Mouse (Mus musculus) granulocyte monocyte progenitor cell, adult 5-6 weeks (primary cell): ENCODE measurements around the gene Fignl1. TPM values are rescaled to one million over a fixed set of nuclear protein-coding genes. Genes with fewer than 3 reads are reported as not detected.
A peak's percentile ranks its signal among the peaks of the same experiment; 100 is the strongest.

Experiments
- ATAC-seq: replicated peaks from 2 replicates; pipeline ENCODE4 v1.8.0; 2016; ENCODE audit warnings: mild to moderate bottlenecking, moderate TSS enrichment, inconsistent platforms; ENCODE audit not compliant: poor library complexity, severe bottlenecking
- total RNA-seq, 2 experiments: library from RNA; stranded (forward) in 1 of 2; stranded (reverse) in 1 of 2; fragments of 200-712, 200-1000 nt in 1 of 2; fragments of >200 nt in 1 of 2; fragmentation: Nextera tagmentation in 1 of 2; gene quantifications; 2 replicates each; pipeline ENCODE4 v1.2.3; 2014 to 2017

Fignl1 gene
- total RNA-seq, 2 experiments from 2014 or later, result 43.8 to 100 TPM

DNA sequence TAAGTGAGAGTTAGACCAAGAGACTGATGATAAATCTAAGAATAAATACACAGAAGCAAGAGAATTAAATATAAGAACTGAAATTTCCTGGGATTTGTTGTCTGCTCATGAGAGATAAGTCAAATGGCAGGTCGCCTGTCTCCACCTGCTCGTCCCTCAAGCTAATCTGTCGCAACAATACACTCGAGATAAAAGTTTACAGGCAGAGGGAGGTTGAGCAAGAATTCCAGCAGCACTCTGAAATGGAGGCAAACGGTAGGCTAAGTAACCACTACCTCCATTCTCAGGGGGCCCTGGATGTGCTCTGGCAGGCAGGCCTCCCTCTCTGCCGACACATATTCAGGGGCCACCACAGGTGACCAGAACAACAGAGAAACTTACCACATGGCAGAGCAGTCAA, 26.6 kb upstream of the Fignl1 start:
- ATAC-seq, result peak; percentile 74

DNA sequence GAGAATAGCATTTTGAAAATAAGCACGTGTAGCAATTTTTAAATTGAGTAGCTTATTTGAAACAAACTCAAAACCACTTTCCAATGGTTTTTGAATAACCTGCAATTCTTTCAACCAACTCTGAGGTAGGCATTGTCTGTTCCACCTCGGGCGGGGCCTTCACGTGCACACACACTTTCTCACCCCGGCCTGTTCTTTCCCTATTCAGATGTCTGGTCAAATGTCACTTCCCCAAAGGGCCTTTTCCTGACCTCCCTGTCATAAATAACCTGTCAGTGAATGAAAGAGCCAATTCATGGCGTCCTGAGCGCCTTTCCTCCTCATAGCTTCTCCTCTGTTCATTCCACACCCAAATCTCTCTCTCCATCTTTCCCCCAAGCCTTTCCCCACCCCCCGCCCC, 24.3 kb upstream of the Fignl1 start:
- peak; percentile 47 for ATAC-seq

DNA sequence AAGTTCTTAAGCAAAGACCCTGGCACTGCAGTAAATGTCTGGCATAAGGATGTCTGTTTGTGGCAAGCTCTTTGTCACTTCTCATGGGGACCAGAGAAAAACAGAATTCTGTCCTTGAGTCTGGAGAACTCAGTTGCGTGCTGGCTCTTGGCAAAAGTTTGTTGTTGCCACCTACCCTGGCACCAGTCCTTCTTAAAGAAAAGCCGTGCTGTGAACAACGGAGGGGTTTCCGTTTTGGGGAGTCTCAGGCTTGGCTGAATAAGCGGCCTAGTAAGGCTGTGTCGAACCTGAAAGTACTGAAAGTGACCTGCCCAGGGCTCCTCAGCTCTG, 24.0 kb upstream of the Fignl1 start:
- ATAC-seq, result no peak

DNA sequence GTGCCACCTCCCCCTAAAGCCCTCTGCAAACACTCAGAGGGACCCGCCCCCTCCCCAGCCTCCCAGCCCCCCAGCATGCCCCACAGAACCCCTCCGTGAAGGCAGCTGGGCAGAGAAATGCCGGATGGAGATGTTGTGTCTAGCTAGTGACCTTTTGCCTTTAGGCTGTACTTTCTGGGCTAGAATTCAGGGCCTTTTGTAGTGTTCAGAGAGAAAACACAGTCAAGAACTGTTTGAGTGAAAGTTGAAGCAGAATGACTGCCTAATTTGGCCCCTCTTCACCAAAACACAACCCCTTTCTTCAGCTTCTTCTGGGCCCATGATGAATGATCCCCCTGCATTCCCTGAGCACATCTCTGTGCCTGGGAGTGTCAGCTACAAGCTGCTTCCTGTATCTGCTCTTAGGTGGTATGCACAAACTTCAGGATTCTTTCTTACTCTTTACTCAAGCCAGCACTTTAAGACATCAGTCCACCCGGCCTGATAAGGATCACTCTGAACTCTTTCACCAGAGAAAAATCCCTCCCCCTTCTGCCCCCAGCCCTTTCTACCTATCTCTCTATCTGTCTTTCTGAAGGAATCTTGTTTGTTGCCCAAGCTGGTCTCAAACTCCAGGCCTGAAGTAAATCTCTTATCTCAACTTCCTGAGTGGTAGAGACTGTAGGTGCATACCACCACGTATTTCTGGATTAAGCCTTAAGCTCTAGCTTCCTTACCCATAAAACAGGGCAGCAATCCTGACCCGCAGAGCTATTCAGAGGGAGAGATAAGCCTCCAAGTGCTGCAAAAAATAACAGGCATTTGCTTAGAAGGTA, 23.4 kb upstream of the Fignl1 start:
- ATAC-seq, result no peak

DNA sequence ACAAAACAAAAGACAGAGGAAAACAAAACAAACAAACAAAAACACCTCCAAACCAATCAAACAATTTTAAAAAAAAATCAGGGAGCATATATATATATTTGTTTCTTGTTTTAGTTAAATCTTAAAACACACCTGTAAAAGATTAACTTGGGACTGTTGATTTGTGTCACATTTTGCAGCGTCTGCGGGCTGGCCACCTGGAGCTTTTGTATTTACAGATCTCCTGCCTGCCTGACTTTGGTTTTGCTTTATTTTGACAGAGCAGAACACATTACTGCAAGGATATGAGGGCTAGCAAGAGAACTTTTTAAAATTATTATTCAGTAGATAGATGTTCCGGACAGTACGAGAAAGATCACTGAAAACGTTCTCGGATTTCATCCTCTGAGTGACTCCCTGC, 22.8 kb upstream of the Fignl1 start:
- no peak for ATAC-seq

DNA sequence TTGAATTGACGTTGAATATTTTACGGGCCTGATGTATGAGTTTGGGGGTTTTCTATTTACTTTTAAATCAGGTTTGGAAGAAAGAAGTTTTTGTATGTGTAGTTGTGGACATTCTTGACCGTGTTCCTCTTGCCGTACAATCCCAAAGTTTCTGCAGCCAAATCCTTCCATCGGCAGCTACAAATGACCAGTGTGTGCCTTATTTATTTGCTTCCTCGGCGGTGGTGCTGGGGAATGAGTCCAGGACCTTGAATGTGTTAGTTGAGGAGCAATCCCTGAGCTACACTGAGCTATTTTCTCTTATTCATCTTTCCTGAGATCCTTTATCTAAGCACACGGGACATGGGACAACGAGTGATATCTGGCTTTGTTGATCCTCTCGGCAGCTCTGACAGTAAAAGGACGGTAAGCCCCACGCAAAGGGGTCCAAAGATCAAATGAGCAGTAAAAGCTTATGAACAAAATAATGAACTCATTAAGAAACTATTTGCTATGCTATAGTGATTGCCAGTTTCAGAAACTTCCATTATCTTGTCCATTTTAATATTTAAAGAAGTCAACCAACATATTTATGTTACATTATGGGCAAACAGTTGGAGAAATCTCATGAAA, 22.2 kb upstream of the Fignl1 start:
- ATAC-seq, result no peak

DNA sequence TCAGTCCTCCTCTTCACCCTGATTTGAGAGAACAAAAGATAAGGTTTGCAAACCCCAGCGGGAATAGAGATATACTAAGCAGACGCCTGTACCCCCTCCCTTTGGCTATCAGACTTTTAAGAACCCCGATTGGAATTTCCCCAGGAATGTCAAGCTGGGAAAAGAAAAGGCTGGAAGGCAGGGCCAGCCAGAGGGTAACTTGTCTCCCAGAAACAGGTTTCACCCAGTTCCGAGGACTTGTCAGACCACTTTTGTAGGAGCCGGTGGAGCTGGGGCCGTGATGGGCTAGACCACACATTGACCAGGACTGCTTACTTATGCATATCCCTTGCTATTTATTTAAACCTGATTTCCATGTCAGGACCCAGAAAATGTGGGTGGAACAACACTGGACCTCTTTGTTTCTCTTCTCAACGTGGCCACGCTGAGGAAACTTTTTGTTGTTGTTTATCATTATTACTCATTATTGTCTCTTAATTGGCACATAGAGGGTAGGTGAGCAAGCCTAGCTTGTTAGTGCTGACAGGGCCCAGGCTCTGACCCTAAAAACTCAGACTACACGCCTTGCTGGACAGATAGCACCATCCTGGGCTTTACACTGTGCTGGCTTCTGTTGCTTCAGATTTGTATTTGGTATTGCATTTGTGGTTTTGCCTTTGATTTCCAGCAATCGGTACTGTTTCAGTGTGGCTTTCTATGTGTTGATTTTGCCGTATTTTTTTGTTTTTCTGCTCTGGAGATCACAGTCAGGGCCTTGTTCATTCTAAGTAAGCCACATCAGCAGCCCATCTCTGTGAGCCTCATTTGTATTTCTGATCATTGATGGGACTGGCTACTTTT, 20.6 kb upstream of the Fignl1 start:
- no peak for ATAC-seq

DNA sequence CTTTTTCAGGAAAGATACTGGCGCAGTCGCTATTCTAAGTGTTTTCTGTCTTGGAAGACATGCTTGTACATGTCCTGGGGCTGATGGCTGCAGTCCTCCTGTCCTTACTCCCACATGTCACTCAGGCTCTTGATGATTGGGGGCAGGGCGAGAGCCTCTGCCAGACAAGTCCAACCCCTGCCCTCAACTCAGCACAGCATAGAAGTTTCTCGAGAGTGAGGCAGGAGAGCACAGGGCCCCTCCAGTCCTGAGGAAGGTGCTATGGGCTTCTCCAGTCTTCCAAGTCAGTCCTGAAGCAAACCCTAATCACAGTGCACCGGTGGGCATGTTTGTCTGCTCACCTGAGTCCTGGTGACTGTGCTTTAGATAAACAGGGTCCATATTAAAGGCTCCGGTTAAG, 20.0 kb upstream of the Fignl1 start:
- ATAC-seq, result no peak

DNA sequence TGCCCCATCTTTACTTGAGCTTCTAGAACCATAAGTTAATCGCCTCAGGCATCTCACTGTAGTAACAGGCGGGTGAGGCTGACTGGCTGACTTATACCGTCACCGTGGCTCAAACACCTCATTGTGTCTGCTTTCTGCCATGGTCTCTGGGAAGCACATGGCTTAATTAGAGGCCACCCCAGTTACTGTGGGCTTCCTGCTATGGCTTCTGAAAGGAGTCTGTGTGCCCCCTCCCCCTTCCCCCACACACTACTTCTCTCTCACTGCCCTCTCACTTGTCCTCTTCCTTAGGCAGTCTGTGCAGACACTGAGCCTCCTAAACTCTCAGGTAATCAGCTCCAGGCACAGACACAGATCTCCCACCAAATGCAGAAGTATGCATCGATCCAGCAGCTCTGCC, 19.5 kb upstream of the Fignl1 start:
- peak; percentile 36 for ATAC-seq

DNA sequence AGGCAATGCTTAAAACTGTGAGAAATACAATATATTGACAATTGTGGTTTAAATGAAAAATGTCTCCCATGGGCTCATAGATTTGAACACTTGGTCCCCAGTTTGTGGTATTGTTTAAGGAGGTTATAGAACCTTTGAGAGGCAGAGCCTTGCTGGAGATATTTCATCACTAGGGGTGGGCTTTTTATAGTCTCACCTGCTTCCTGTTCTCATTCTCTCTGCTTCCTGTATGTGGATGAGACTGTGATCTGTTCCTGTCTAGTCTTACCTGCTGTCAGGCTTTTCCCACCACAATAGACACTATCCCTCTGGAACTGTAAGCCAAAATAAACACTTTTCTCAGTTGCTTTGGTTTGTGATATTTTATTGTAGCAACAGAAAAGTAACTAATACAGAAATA, 17.7 kb upstream of the Fignl1 start:
- ATAC-seq, result peak; percentile 53; the same call in 1 of the 2 replicates

DNA sequence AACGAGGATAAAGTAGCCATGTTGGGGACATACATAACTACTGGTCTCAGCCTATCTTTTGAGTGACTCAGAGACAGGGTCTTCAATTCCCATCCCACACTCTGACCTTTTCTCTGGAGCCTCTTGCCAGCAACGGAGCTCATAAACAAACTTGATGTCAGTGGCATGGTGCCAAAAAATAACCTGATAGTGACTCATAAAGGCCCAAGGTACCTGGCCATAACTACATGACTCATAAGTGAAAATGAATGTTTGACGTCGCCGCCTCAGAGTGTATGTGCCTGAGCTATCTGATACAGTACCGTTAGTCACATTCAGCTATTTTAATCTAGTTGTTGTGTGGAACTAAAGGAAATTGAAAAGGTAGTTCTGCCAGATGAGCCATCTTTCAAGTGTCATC, 16.9 kb upstream of the Fignl1 start:
- no peak for ATAC-seq

DNA sequence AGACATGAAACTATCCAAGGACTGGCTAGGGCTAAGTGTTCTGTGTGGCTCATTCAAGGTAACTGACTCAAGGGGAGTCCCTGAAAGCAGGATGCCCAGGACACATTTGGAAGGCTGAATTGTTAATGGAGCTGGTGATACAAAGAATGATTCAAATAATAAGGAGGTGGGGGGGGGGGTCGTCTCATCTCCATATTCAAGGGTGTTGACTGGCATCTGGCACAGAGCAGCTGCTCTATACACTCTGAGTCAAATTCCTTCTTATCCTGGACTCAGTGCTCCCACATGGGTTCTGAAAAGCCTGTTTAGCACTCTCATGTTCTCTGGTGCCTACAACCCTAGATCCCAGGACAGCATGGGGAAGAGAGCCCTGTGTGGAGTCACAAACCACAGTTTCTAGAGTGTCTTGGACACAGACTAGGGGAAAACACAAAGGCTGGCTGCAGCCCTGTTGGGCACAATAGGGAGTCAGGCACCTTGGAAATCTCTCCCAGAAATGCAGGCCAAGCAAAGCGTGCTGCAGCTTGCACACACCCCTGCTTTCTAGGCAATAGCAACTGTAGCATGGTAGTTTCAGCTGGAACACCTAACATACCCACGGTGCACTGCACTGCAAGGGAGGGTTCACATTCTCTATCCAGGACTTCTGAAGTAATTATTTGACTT, 16.3 kb upstream of the Fignl1 start:
- ATAC-seq, result no peak

DNA sequence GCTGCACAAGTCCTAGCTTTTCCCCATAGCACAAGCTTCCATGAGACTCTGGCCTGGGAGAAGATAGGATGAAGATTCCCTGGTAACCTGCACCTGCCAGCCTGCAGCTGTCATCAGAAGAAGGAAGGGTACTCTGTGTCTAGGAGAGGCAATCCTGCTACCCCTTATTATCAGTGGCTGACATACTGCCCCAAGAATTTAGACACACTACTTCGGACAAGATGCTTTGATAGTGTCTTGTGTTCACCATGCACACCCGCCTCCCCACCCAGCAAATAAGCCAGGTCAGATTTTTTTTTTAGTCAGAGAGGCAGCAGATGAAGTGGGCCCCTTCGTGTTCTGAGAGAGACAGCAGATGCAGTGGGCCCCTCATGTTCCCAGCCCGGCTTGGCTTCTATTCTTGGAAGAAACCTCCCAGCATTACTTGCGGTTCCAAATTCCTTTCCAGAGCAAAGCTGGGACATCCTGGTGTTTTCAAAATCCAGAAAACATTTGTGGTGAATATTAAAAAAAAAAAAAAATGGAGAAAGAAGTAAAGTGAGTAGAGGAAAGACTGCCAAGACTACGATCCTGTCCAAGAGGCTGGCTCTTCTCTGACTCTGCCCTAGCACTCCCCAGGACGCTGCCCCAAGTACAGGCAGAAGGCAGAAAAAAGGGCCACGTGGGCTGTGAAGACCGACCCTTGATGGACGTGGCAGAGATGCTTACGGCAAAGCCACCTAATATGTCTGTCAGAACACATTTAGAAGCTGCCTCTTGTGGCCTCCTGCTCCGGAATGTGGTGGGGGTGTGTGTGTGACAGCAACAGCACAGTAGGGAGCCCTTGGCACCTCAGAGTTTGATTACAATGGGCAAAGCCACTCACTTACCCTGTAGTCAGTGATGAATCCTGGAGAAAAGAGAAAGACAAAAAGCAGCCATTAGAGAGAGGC, 15.5 kb upstream of the Fignl1 start:
- no peak for ATAC-seq

DNA sequence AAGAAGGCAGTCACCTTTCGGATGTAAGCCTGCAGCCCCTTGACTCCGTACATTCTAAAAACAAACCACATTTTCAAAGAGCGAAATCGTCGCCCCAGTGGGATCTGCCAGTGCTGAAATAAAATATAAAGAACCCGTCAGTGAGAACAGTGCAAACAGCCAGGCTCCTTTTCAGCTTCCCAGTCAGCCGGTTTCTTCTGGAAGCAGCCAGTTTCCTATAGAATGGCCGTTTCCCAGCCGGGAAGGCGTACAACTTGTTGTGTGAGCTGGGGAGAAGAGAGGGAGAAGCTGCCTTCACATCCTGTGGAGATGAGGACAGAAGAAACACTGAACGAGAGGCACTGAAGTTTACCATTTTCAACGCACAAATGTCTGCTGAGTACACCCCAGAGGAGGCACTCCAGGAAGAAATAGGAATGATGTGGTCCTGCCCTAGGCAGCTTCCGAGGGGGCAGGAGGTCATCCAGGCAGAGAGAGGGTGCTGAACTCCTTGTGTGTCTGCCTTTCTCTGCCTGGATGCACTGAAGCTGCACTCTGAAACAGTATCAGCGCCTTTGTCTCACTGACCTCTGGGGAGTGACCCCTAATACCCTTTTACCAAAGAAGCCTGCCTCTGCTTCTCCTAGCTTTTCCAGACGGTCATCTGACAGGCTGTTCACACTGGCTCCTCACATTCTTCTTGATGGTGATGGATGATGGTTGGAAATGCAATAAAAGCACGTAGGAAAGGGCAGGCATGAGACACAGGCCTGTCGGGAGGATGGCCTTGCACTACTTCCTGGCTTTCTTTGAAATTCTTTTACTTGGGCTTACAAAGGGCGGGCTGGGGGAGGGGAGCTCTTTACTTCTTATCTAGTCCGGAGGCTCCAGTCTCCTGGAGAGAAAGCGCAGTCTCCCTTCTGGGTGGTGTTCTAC, 13.7 kb upstream of the Fignl1 start:
- no peak for ATAC-seq

DNA sequence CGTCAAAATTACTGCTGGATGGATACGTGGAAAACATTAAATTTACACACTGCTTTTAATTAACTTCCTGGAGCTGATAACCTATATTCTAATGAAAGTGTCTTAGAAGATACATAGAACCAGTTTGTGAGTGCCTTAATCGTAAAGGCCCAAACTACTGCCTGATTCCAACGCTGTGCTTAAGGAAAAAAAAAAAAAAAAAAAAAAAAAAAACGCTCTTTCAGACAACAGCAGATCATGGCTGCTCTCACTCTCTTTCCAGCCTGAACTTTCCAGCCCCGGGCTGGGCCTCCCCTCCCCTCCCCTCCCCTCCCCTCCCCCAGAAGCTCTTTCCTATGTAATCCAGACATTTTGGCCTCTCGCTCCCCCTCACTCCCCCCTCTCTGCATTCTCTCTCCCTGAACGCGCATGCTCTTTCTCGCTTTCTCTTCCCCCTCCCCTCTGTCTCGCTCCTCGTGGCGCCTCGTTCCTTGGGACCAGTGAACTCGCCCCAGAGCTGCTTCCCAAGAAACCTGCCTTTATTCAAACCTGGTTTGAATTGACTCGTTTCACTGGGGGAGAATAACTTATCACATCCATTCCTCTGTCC, 12.7 kb upstream of the Fignl1 start:
- no peak for ATAC-seq

DNA sequence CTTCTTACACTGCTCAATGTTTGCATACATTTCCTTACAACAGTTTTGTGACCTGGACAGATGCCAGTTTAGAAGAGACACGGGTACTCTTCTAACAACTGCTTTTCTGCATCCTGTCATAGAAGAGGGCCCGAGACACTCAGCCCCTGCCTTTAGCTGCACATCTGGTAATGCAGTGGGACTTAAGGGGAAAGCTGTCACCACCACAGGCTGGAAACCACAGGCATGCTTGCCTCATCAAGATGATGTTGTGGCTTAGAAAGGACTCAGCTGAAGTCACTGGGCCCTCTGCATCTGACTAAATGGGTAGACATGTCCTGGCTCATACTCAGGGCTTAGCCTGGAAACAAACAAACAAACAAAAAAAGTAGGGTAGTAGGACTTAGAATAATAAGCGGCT, 12.0 kb upstream of the Fignl1 start:
- peak; percentile 80 for ATAC-seq

DNA sequence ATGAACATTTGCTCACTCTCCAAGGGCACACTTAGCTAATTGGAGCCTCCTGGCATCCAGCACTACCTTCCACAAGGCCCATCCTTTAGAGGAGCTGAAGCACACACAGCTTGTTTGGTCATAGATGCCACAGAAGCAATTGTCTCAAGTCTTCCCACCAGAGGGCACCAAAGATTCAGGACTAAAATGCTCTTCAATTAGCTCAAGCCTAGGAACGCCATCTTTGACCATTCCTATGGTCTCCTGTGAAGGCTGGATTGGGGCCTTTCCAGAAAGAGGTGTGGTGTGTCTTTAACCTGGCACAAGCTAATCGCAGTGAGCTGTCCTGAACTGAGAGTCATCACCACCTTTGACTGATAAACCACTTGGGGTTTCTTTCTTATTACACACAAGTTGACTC, 11.5 kb upstream of the Fignl1 start:
- ATAC-seq, result peak; percentile 87

DNA sequence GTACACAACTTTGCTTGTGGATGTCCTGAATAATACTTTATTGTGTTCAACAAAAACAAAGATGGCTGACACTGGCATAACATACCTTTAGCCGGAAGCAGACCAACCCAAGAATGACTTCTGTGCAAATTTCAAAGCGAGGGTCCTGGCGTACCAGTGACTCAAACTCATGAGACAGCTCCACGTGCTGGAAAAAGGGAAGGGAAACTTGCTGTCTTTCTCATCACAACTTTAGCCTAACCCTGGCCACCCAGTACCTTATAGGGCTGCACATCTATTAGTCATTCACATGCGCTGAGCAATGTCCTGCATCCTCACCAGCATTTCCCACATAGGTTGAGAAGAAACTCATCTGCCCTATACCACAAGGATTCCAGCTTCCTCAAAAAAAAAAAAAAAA, 10.4 kb upstream of the Fignl1 start:
- ATAC-seq, result peak; percentile 63
